ENCODE assay signal across 9 mouse cellular contexts in genomic region chr19:5455568-5455967, GRCm38 (mm10). TPM values are rescaled to one million over a fixed set of nuclear protein-coding genes. Genes with fewer than 3 reads are reported as not detected.
DNase-seq lines count a peak whose midpoint lies in the region; ATAC-seq and TF ChIP-seq lines count a peak whose summit lies in the region.
"Had no signal": no experiment of that assay in that cellular context is flagged by ENCODE, and none has a peak within 500 bp of the region (broad histone marks: within the 10 kb centered on the region; RNA-seq: fewer than 3 reads in every experiment).

No protein-coding gene starts in this region.

- no peaks in the 10 kb centered on the region for H3K9me3 ChIP-seq in embryonic facial prominence, embryonic 15.5 days (replicated peaks)
- no peaks in the 10 kb centered on the region for H3K9me3 ChIP-seq in intestine, postnatal 0 days (ENCODE audit: control insufficient read depth)
- H3K9me3 ChIP-seq in neural tube, embryonic 14.5 days (ENCODE audit: control insufficient read depth, low read length), result no peaks in the 10 kb centered on the region

- WGBS in embryonic facial prominence, embryonic 15.5 days, result 51% methylated on average over 8 of the region's 8 CpGs
- 65% methylated on average over 8 of the region's 8 CpGs for WGBS in intestine, postnatal 0 days
- 64% methylated on average over 8 of the region's 8 CpGs for WGBS in neural tube, embryonic 14.5 days

- H3K27ac ChIP-seq in layer of hippocampus, adult 2 months, result peak overlapping the region; percentile 100
- no peak overlapping the region for H3K27ac ChIP-seq in embryonic facial prominence, embryonic 15.5 days (replicated peaks)
- H3K27ac ChIP-seq in intestine, postnatal 0 days (ENCODE audit: low read depth, low read length), result no peak overlapping the region
- no peak overlapping the region for H3K27ac ChIP-seq in neural tube, embryonic 14.5 days (ENCODE audit: low read depth, low read length)

- no peak for DNase-seq in layer of hippocampus, adult 2 months (ENCODE audit: low spot score in 2 of 2)
- no peak for DNase-seq in layer of hippocampus, postnatal 36 days
- DNase-seq in spleen, postnatal 10 days (ENCODE audit: low spot score in 2 of 2), result no peak
- no peak for DNase-seq in gastrocnemius, adult 18-20 months (ENCODE audit: low spot score)
- DNase-seq in cerebellum, adult 9-10 months, result no peak

- H3K4me1 ChIP-seq in embryonic facial prominence, embryonic 15.5 days, result peaks cover 39% of the 10 kb centered on the region
- peaks cover 4% of the 10 kb centered on the region; the same call in 1 of the 2 replicates for H3K4me1 ChIP-seq in intestine, postnatal 0 days (replicated peaks; ENCODE audit: control insufficient read depth, insufficient read depth, low read length)
- H3K4me1 ChIP-seq in neural tube, embryonic 14.5 days (ENCODE audit: control insufficient read depth, insufficient read depth, low read length), result peaks cover 25% of the 10 kb centered on the region

- H3K27me3 ChIP-seq in embryonic facial prominence, embryonic 15.5 days, result peaks cover 11% of the 10 kb centered on the region; the same call in 1 of the 2 replicates
- H3K27me3 ChIP-seq in intestine, postnatal 0 days (replicated peaks; ENCODE audit: control insufficient read depth, insufficient read depth, low read length), result no peaks in the 10 kb centered on the region
- 0 out of 2 replicates have a peak, but pooled peaks cover 2% of the 10 kb centered on the region for H3K27me3 ChIP-seq in neural tube, embryonic 14.5 days (ENCODE audit: control insufficient read depth, insufficient read depth, low read length)

- no peak for ATAC-seq in embryonic facial prominence, embryonic 15.5 days (ENCODE audit: insufficient number of reproducible peaks, low FRiP score, low TSS enrichment, low read depth)
- no peak for ATAC-seq in intestine, postnatal 0 days
- ATAC-seq in neural tube, embryonic 14.5 days (ENCODE audit: low read depth), result no peak

- H3K4me3 ChIP-seq in layer of hippocampus, adult 2 months, result peak overlapping the region; percentile 81
- peak overlapping the region; percentile 77 for H3K4me3 ChIP-seq in embryonic facial prominence, embryonic 15.5 days (replicated peaks)
- H3K4me3 ChIP-seq in intestine, postnatal 0 days (ENCODE audit: low read depth, low read length), result peak overlapping the region; percentile 74
- peak overlapping the region; percentile 84 for H3K4me3 ChIP-seq in neural tube, embryonic 14.5 days (ENCODE audit: low read depth, low read length)

- H3K9ac ChIP-seq in embryonic facial prominence, embryonic 15.5 days, result no peak overlapping the region
- no peak overlapping the region for H3K9ac ChIP-seq in intestine, postnatal 0 days (ENCODE audit: low read depth, low read length)
- no peak overlapping the region for H3K9ac ChIP-seq in neural tube, embryonic 14.5 days (replicated peaks; ENCODE audit: low read depth, low read length)

- peaks cover 10% of the 10 kb centered on the region for H3K36me3 ChIP-seq in embryonic facial prominence, embryonic 15.5 days
- H3K36me3 ChIP-seq in intestine, postnatal 0 days (ENCODE audit: control insufficient read depth, insufficient read depth), result peaks cover 6% of the 10 kb centered on the region; the same call in 1 of the 2 replicates
- no peaks in the 10 kb centered on the region for H3K36me3 ChIP-seq in neural tube, embryonic 14.5 days (ENCODE audit: control insufficient read depth, insufficient read depth, low read length)

- TF ChIP-seq CTCF in layer of hippocampus, adult 2 months (conservative IDR thresholded peaks at IDR 0.05), result no peak
- no peak for TF ChIP-seq CTCF in intestine, postnatal 0 days (IDR thresholded peaks at IDR 0.05; ENCODE audit: low read depth)

- H3K4me2 ChIP-seq in embryonic facial prominence, embryonic 15.5 days (replicated peaks), result peak overlapping the region; percentile 99
- H3K4me2 ChIP-seq in intestine, postnatal 0 days (replicated peaks; ENCODE audit: low read depth), result peak overlapping the region; percentile 98
- peak overlapping the region; percentile 97 for H3K4me2 ChIP-seq in neural tube, embryonic 14.5 days (ENCODE audit: low read depth, low read length)

RNA-seq across cellular contexts. Expression of gene Ccdc85b, which starts 2.1 kb away (rescaled TPM):
- 10 to 100 TPM; 31.5 to 33.9 TPM for total RNA-seq in layer of hippocampus, adult 2 months (2021)
- 10 to 100 TPM; 34.8 to 38.3 TPM for total RNA-seq in layer of hippocampus, postnatal 36 days (2021)
- polyA plus RNA-seq in embryonic facial prominence, embryonic 15.5 days (2015; fragmentation: Nextera tagmentation; extraction: Ambion mirVana), result 8.0 and 8.9 TPM in 2 replicates
- polyA plus RNA-seq in intestine, postnatal 0 days (2015; fragmentation: Nextera tagmentation; extraction: Ambion mirVana), result 7.3 and 7.5 TPM in 2 replicates
- polyA plus RNA-seq in neural tube, embryonic 14.5 days (2014; fragmentation: Nextera tagmentation; extraction: Ambion mirVana), result 8.0 and 11.0 TPM in 2 replicates
- 1 to 10 TPM; 4.0 to 5.1 TPM for total RNA-seq in gastrocnemius, adult 18-20 months (2021)

RNA-seq across cellular contexts. Expression of gene Fibp, which starts 4.8 kb away (rescaled TPM):
- 10 to 100 TPM; 87.2 to 89.6 TPM for total RNA-seq in layer of hippocampus, adult 2 months (2021)
- 10 to 100 TPM; 85.5 to 86.3 TPM for total RNA-seq in layer of hippocampus, postnatal 36 days (2021)
- polyA plus RNA-seq in embryonic facial prominence, embryonic 15.5 days (2015; fragmentation: Nextera tagmentation; extraction: Ambion mirVana), result 114 and 125 TPM in 2 replicates
- polyA plus RNA-seq in intestine, postnatal 0 days (2015; fragmentation: Nextera tagmentation; extraction: Ambion mirVana), result 116 and 130 TPM in 2 replicates
- polyA plus RNA-seq in neural tube, embryonic 14.5 days (2014; fragmentation: Nextera tagmentation; extraction: Ambion mirVana), result 169 and 179 TPM in 2 replicates
- 10 to 100 TPM; 33.7 to 38.5 TPM for total RNA-seq in gastrocnemius, adult 18-20 months (2021)

RNA-seq across cellular contexts. Expression of gene Fosl1, which starts 8.2 kb away (rescaled TPM):
- total RNA-seq in layer of hippocampus, adult 2 months (2021), result not detected
- total RNA-seq in layer of hippocampus, postnatal 36 days (2021), result not detected
- not detected in 2 replicates for polyA plus RNA-seq in embryonic facial prominence, embryonic 15.5 days (2015; fragmentation: Nextera tagmentation; extraction: Ambion mirVana)
- polyA plus RNA-seq in intestine, postnatal 0 days (2015; fragmentation: Nextera tagmentation; extraction: Ambion mirVana), result not detected in 2 replicates
- polyA plus RNA-seq in neural tube, embryonic 14.5 days (2014; fragmentation: Nextera tagmentation; extraction: Ambion mirVana), result not detected in 2 replicates
- total RNA-seq in gastrocnemius, adult 18-20 months (2021), result under 1 TPM; 0.17 to 0.34 TPM

RNA-seq across cellular contexts. Expression of gene Ctsw, which starts 12.7 kb away (rescaled TPM):
- total RNA-seq in layer of hippocampus, adult 2 months (2021), result under 1 TPM in 1 of 2 experiments, not detected in 1; 0.31 TPM
- total RNA-seq in layer of hippocampus, postnatal 36 days (2021), result not detected
- 1.4 and 2.8 TPM in 2 replicates for polyA plus RNA-seq in embryonic facial prominence, embryonic 15.5 days (2015; fragmentation: Nextera tagmentation; extraction: Ambion mirVana)
- 0.85 and 0.92 TPM in 2 replicates for polyA plus RNA-seq in intestine, postnatal 0 days (2015; fragmentation: Nextera tagmentation; extraction: Ambion mirVana)
- polyA plus RNA-seq in neural tube, embryonic 14.5 days (2014; fragmentation: Nextera tagmentation; extraction: Ambion mirVana), result 4.2 and 4.4 TPM in 2 replicates
- not detected for total RNA-seq in gastrocnemius, adult 18-20 months (2021)
- polyA plus RNA-seq: erythroblast, embryonic 14.5 days had no signal

RNA-seq across cellular contexts. Expression of gene Efemp2, which starts 18.2 kb away (rescaled TPM):
- 10 to 100 TPM; 13.2 to 14.1 TPM for total RNA-seq in layer of hippocampus, adult 2 months (2021)
- total RNA-seq in layer of hippocampus, postnatal 36 days (2021), result 10 to 100 TPM; 10.9 to 12.4 TPM
- 219 and 226 TPM in 2 replicates for polyA plus RNA-seq in embryonic facial prominence, embryonic 15.5 days (2015; fragmentation: Nextera tagmentation; extraction: Ambion mirVana)
- 39.4 and 40.7 TPM in 2 replicates for polyA plus RNA-seq in intestine, postnatal 0 days (2015; fragmentation: Nextera tagmentation; extraction: Ambion mirVana)
- polyA plus RNA-seq in neural tube, embryonic 14.5 days (2014; fragmentation: Nextera tagmentation; extraction: Ambion mirVana), result 30.4 and 45.1 TPM in 2 replicates
- 1 to 10 TPM; 4.0 to 5.6 TPM for total RNA-seq in gastrocnemius, adult 18-20 months (2021)

Comparison
In these comparisons a context has a peak if more than half of its experiments do, and no peak if none do; other contexts are left out.
1. RNA of gene Ccdc85b, which starts 2.1 kb away (total RNA-seq): 34.8 to 38.3 TPM in layer of hippocampus, postnatal 36 days and 31.5 to 33.9 TPM in layer of hippocampus, adult 2 months; 4.0 to 5.1 TPM in gastrocnemius, adult 18-20 months; every median in the first group is over 4 times any median in the second.
2. Peak in every context shown above with its lines, with median percentiles within 50 percentile points of each other: H3K4me3 ChIP-seq and H3K4me2 ChIP-seq.